Mouse (Mus musculus) ES-Bruce4 (cell line): Measurements from ENCODE around the gene Zfp2.

Experiments
- EP300 ChIP-seq: IDR thresholded peaks from 2 replicates; pipeline ENCODE4 v1.6.1; 2011; ENCODE audit warnings: low read depth, low read length; ENCODE audit not compliant: insufficient read depth
- POLR2A ChIP-seq: IDR thresholded peaks from one replicate; pipeline ENCODE4 v1.8.1; 2011; ENCODE audit warnings: low read length; ENCODE audit not compliant: insufficient read depth

- TF ChIP-seq EP300 = no peak
- TF ChIP-seq POLR2A = no peak
Measured at GRCm38 (mm10) chr11:50952290-50952689, 36.3 kb upstream of the Zfp2 start.
